Mouse (Mus musculus) gastrocnemius, adult 18-20 months (tissue): ENCODE results near the gene Gm36028. TPM values are rescaled to one million over a fixed set of nuclear protein-coding genes. Genes with fewer than 3 reads are reported as not detected.

Experiments
- DNase-seq: peaks from one replicate; pipeline ENCODE4 v3.0.0; 2021; ENCODE audit warnings: low spot score
- long read RNA-seq, 2 experiments: library from polyadenylated mRNA; stranded (forward); transcript quantifications; one replicate each; pipeline ENCODE4 v2.0.0; 2021
- total RNA-seq, 2 experiments: library from RNA; stranded (reverse); gene quantifications; 2 replicates each; pipeline ENCODE4 v1.2.3; 2021

The Gm36028 gene
- total RNA-seq = not detected
- long read RNA-seq, experiment 1 = 0 reads
- long read RNA-seq, experiment 2 = 0 reads

DNA sequence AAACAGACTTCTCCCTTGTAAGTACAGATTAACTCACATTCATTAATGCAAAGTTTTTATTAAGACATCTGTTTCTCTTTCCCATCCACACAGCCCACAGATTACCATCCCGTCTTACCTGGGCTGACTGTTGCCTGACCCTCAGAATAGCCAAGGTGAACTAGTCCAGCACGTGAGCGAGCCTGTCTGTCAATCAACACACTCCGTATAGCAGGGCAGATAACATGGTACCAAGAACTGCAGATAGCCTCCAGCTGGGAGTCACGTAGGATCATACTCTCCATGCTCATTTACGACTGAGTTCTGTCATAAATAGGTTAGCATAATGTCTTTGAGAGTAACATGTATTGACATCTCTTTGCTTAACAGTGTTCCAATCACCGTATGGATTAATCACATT lies at the start of gene Gm36028:
Gene Gm36028, minus strand, starts transcription at position 118 of the 400 bp plus-strand sequence.
- DNase-seq = no peak

DNA sequence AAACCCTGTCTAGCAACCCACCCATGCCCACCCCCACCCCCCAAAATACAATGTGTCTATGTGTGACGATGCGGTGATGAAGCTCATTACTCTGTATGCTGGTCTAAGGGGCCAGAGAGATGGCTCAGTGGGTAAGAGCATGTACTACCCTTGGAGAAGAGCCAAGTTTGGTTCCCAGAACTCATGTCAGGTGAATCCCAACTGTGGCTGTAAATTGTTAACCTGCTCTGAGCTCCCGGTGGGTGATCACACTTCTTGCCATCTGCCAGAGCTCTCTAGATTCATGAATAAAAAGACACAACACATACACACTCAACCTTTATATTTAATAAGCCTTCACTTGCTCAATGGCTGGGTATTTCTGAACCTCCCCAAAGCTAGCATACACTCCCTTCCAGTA lies 45.5 kb upstream of the Gm36028 start:
- no peak for DNase-seq

DNA sequence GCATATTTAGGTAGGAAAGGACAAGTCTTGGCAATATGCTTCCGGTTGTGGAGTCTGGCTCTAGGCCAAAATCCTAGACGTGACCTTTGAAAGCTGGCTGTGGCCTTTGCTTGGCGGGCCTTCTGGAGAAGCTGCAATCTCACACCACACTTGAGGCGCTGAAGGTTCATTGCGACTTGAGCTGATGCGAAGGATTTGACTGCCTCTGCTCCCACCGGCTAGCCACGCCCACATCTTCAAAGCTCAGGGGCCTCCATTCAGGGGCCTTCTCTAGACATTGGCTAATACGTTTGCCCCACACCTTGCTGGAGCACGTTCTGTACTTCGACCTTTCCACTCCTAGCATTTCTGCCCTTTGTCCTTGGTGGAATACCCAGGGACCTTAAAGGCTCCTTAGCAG lies 40.4 kb upstream of the Gm36028 start:
- DNase-seq = no peak

DNA sequence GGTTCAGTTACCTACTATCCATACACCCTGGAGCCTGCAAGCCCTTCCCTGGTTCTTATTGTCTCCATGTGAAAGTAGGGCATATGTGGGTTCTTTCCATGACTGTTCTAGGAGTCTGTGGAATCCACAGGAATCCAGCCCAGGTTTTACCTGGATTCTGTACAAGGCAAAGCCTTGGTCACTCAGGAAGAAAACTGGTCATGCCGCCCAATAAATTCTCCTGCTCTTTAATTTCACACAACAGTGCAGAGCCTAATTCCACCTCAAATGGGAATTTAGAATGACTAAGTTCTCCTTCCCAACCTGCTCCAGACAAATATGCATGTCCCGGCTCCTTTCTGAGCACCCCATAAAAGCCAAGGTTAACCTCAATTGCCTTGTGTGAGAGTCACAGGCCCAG lies 38.4 kb upstream of the Gm36028 start:
- DNase-seq = no peak

DNA sequence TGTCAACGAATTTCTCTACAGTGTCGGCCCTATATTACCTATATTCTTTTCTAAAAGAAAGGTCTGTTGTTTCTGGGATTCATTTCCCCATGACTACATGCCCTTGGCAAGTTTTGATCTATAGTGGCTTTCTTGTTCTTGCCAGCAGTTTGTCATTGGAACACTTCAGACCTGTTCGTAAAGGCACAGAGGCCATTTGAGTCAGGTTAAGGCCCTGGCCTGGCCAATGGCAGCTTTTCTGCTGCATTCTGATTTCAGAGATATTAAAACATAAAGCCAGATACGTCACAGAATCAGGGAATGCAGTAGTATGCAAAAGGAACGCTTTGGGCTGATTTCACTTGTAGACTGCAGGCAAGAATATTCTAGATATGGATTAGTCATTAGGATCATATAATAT lies 37.8 kb upstream of the Gm36028 start:
- no peak for DNase-seq

DNA sequence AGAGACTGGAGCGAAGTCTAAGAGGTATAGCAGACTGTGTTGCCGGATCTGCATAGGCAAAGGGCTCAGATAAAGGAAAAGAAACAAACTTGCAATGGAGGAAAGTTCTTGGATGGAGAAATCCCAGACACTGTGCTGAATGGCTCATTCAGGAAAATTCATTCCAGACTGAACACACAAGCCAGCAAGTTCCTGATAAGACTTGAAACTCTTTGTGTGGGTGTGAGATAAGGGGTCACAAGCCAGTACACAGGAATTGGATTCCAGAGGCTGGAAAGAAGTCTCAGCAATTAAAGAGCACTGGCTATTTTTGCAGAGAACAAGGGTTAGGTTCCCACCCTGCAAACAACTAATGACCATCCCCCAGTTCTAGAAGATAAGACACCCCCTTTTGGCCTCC lies 33.0 kb upstream of the Gm36028 start:
- no peak for DNase-seq

DNA sequence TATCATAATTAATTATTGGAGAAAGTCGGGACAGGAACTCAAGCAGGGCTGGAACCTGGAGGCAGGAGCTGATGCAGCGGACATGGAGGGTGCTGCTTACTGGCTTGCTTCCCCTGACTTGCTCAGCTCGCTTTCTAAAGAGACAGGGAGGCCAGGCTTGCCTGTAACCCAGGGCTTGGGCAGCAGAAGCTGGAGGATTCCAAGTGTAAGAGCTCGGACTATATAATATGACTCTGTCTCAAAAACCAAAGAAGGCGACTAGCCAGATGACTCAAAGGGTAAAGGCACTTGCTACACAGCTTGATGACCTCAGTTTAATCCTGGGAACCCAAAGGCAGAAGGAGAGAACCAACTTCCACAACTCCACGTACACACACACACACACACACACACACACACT lies 32.4 kb upstream of the Gm36028 start:
- no peak for DNase-seq

DNA sequence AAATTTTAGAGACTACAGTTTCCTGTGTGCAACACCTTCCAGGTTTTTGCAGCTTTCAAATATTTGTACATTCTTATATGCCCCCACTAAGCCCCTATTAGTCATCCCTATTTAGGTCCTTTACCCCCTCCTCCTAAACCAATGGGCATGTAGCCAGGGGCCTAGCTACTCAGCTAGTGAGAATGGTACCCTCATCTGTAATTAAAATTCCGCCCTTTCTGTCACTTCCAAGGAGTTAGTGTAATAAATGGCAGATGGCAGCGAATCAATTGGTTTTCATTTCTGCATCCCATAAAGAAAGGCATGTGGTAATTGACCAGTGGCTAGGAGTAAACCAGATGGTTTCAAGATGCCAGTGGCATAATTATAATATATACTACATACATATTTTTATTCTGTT lies 31.7 kb upstream of the Gm36028 start:
- DNase-seq = no peak

DNA sequence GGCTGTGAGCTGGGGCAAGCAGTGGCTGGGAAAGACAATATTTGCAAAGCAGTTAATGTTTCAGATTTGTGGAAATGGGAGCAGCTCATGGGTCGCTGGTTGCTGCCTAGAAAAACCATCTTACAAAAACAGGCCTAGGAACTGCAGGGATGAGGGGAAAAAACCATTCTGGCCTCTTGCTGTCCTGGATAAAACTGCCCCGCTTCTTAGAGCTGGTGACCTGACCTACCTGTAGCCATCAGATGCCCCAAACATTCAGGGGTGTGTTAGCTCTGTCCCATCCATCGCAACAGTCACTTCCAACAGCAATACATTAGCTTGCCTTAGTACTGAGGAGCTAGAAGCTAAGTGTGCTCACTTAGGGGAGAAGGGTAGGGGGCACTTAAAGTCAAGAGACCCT lies 28.0 kb upstream of the Gm36028 start:
- DNase-seq = no peak

DNA sequence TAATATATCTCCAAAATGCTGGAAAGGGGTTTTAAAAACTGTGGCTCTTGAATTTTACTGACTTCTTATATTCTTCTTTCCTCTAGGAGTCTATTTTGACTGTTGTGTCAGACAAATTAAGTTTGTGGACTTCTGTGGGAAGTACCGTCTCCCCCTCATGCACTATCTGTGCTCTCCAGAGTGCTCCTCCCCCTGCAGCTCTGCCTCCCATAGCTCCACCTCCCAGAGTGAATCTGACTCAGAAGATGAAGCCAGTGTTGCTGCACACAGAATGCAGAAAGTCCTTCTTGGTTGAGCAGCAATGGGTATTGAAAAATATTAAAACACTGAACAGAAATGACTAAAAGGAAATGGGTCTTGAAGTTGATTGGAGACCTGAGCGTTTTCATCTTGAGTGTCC lies 20.2 kb upstream of the Gm36028 start:
- DNase-seq = no peak

DNA sequence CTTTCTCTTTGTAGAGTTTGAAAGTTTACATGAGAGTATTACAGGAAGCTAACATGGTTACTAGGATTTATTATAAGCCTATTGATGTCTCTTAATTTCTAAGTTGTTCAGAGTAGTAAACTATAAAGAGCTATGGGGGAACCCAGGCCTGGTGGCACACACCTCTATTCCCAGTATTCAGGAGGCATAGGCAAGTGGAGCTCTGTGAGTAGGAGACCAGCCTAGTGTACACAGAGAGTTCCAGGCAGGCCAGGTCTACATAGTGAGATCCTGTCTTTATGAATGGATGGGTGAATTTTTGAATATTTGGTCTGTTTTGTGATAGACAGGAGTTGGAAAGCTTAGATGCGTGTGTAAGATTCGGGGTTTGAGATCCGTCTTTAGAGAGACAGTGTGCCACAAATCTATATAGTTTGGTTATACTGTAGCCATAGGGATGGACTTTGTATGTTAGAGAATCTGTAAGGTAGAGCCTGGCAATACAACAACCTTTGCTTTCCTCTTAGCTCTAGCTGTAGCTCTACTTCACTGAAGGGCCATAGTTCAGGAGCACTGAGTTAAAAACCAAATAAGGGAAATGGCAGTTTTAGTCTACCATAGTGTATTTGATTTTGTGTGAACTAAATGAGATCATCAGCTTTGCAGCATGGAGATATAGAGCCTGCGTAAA lies 18.9 kb upstream of the Gm36028 start:
- DNase-seq = no peak

DNA sequence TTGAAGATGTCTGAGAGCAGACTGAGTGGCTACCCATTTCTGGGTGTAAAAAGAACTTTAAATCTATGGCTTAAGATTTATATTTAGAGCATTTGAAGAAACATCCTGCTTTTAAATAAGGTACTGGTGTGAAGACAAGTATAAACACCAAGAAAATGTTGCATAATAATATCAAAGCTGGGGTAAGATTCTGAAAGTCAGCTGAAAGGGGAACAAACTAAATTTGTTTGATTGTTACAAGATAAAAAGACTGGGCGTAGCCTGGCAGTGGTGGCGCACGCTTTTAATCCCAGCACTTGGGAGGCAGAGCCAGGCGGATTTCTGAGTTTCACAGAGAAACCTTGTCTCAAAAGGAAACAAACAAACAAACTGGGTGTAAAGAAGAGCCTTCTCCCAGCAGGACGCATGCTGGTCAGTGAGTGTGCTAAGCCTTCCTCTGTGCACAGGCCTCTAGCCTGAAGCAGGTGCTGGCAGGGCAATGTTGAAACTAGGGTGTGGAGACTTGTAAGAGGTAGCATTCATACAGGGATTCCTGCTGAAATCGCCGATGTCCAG lies 18.1 kb upstream of the Gm36028 start:
- no peak for DNase-seq

DNA sequence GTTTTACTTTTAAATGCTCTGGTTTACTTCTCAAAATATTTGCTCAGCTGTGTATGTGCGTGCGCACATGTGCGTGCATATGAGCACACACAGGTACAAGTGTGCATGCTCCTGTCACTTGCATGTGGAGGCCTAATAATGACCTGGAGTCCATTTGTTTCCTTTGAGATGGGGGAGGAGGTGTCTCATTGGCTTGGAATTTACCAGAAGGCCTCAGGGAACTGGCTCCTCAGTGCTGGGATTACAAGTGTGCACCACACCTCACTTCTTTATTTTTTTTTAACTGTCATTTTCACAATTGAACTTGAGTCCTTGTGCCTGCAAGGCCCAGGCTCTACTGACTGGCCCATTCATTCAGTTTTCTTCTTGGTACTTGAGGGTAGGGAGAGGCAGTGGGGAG lies 16.5 kb upstream of the Gm36028 start:
- DNase-seq = no peak

DNA sequence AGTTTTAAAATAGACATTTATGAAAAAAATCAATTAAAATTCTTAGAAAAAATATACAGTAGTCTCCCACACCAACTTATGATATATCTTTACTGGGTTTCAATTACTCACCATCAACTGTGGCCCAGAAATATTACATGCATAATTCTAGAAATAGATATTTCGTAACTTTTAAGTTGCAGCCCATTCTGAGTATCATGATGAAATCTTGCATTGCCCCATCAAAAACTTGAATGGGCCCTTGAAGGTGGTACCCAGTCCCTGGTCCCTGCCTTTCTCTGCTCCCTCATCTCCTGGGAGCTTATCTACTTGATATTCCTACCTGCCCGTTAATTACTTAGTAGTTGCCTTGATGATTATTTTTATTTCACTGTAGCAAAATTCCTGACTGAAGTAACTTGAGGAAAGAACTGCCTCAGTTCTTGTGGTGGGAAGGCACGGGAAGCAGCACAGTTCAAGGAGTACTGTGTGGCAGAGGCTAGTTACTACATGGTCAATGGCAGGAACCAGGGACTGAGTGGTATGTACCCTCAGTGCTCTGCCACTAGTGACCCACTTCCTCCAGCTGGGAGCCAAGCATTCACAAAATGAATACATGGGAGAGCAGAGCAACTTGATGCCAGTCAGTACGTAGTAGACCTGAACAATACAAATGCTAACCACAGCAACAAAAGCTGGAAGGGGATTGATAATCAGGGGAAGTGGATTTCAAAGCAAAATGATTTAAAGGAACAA lies 13.7 kb upstream of the Gm36028 start:
- DNase-seq = no peak

DNA sequence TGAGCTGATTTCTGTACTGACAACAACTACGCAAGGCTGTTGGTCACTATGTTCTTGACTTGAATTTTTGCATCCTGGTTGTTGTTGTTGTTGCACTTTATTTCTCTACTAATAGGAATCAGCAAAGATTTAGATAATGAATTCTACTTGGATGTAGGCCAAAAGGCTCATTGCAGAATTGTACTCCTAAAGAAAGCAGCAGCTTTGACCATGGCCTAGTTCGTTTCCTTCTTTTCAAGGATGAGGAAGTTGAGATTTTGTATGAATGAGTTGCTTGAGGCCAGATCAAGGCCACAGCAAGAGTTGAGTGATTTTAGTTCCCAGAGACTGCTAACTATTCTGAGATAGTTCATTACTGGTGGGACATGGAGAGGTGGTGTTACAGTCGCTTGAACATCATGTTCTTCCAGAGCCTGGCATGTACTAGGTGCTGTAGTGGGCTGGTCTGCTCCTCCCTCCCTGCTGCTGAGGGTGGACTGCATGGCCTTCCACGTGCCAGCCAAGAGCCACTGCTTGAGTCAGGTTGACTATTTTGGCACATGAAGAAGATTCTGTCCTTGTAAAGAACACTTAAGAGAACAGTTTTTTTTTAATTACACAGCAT lies 10.3 kb upstream of the Gm36028 start:
- peak; percentile 65 for DNase-seq

DNA sequence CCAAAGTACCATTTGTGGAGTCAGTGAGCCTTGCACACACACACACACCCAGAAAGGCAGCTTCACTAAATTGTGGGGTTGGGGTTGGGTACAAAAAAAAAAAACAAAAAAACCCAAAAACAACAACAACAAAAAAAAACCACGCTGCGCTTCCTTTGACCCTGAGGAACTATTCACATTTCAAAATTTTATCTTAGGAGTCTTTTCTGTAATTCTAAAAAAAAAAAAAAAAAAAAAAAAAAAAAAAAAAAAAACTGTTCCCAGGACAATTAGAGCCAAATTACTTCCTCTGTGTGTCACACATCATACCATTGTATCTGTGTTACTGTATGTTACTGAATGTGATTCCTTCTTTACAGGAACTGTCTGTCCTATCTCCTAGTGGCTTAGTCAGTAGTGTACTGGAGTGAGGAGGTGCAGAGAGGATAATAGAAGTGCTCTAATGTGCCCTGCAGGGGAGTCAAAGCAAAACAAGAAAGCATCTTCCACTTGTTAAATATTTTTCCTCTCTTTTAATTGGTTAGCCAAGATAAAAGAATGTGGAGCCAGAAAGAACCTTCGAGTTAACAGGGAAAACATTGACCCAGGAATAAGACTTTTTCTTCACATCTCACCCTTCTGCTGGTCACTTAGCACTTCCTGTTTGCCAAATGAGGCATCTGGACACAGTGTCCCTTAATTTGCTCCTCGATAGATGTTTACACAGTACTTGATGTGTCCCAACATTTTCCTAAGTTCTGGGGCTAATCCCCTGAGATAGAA lies 8.7 kb upstream of the Gm36028 start:
- peak; percentile 22 for DNase-seq

DNA sequence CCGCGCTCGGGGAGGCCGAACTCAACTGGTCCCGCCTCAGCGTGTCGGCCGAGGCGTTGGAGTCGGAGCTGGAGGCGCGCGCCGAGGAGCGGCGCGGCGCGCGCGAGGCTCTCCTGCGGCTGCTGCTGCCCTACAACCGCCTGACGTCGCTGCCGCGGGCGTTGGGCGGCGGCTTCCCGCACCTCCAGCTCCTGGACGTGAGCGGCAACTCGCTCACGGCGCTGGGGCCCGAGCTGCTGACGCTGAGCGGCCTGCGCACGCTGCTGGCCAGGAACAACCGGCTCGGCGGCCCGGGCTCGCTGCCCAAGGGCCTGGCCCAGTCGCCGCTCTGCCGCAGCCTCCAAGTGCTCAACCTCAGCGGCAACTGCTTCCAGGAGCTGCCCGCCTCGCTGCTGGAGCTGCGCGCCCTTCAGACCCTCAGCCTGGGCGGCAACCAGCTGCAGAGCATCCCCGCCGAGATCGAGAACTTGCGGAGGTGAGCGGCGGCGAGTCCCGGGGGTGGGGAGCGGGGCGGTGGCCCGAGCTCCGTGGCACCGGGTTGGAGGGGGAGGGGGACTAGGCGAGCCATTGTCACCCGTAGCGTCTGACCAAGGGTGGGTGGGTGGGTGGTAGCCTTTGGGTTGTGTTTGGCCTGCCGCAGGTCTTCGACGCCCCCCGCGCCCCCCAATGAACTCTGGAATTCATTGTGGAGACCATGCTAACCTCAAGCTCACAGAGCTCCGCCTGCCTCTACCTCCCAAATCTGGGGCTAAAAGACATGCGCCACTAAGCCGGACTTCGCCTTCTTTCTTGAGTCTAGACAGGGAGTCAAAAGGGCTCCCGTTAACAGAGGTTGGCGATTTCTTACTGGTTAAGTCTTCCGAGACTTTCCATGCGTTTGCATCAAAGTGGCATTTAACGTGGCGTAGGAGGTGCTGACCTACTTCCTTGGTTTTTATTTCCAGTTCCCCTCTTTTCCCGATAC lies 7.8 kb upstream of the Gm36028 start:
- peak; percentile 53 for DNase-seq

DNA sequence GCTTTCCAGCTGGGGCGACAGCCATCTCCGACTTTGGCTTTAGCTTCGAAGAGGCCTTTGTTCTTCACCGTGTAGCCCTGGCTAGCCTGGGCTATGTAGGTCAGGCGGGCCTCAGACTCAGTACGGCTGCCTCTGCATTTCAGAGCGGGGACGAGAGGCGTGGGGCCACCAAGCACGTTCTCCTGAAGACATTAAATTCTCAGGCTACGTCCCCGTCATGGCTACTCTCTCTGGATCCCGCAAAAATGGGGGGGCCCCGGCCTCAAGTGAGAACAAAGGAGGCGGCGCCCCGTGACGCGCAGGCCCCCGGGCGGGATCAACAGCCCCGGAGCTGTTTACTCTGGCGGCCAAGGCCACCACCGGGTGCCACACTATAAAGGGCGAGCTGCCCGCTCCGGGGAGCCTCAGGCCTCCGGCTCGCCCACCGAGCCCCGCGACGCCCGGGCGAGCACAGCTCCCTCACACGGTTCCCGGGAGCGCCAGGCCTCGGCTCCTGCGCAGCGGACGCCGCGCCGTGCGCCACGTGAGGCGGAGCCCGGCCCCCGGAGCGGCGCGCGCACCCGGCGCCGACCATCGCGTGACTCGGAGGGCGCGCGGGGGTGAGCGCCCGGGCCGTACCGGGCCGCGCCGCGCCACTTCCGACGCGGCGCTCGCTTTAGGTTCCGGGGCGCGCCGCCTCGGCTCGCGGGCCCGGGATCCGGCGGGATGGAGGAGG lies 7.0 kb upstream of the Gm36028 start, which contains the start of gene Lrrc58:
Gene Lrrc58, plus strand, starts transcription at position 599 of the 715 bp plus-strand sequence.
- peak; percentile 81 for DNase-seq

DNA sequence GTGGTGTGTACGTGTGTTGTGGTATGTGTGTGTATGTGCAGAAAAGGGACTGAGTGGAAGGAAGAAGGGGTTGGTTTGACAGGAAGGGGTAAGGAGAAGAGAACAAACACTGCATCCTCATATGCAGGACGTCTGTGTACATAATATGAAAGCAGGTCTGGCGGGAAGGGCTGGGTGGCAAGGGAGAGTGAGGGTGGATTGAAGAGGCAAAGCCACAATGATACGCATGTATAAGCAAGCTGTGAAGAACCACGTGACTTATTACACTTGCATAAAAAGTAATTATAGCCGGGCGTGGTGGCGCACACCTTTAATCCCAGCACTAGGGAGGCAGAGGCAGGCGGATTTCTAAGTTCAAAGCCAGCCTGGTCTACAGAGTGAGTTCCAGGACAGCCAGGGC lies 4.9 kb upstream of the Gm36028 start:
- no peak for DNase-seq

DNA sequence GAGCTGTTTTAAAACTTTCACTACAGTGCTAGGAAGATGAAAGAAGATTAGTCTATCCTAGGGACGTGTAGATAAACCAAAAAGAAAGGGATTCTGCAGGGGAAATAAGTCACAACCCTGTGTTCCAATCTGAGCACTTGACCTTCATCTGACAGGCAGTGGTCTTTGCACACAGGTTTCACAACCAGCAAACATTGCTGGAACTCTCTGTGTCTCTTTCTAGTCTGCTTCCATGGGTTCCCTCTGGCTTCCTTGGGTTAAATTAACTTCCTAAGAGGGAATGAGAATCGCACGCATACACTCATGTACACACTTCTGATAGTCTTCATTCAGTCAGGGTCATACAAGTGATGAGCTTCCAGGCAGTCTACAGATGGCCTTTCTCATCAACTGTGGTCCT lies 2.9 kb upstream of the Gm36028 start:
- no peak for DNase-seq
